Mouse (Mus musculus) skeletal muscle tissue, adult 2 months (tissue): Measurements from ENCODE around the gene Slamf6.
A peak's percentile ranks its signal among the peaks of the same experiment; 100 is the strongest.
"Not testable (repeated sequence)": the region's sequence is repeated elsewhere in the genome, so short reads cannot be mapped to it uniquely, and the experiment has no call there.

Experiments
- DNase-seq: peaks from one replicate; pipeline ENCODE4 v3.0.0-alpha.2; 2012; ENCODE audit warnings: low read depth, low spot score

The Slamf6 gene

DNA sequence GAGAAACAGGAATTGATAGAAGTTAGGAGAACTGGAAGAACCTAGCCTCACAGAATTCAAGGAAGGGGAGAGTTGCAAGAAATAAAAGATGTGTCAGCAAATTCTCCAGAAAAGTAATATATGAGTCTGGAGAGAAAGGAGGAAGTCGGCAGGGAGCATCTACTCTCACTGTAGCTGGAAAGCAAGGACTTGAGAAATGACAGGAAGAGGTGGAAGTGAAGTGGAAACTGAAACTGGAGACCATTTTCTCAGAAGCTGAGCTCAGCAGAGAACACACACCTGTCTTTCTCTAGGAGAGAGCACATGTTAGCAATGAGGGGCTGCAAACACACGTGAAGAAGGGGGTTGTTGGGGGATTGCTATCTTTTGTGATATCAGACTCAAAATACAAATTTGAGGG is 40.1 kb downstream of the Slamf6 start:
- peak; percentile 10 for DNase-seq

DNA sequence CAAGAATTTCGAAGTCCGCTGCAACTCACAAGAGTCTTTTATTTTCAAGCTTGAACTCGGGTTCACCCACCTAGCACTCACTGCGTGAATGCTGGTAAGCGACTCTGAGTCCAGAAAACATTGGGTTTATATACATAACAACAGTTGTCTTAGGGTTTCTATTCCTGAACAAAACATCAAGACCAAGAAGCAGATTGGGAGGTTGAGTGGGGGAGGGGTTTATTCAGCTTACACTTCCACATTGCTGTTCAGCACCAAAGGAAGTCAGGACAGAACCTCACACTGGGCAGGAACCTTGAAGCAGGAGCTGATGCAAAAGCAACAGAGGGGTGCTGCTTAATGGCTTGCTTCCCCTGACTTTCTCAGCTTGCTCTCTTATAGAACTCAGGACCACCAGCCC is 43.4 kb downstream of the Slamf6 start:
- DNase-seq, result no peak

DNA sequence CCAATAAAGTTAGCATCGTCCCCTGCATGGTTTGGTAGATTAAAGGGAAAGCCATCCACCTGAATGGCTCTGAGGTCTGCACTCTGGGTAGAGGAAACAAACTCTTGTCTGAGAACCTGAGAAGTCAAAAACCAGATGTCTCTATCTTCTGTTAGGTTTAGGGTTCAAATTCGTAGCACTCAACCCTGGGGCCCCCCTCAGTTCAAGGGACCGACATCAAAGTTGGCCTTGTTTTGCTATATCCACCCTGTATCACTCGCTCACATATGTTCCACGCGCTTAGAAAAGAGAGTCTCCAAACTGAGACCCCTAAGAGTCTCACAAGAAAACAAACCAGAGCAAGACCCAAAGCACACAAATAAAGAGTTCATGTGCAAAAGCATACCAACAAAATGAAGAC is 44.4 kb downstream of the Slamf6 start:
- DNase-seq, result no peak

DNA sequence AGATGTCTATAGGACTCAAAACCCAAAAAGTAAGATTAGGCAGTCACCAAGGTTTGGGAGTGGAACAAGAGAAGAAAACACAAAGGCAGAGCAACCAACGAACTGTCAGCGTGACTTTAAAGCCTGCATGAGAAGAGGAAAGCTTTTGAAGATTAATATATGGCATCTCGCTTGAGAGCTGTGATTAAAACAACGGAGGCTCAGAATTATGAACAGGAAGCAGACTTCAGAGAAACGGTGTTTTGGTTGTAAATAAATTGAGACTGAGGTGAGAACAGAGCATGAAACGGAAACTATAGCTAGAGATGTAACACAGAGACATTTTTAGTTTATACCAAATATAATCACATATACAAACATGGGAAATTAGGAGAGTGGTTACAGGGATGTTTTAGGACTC is 46.3 kb downstream of the Slamf6 start:
- DNase-seq, result no peak

DNA sequence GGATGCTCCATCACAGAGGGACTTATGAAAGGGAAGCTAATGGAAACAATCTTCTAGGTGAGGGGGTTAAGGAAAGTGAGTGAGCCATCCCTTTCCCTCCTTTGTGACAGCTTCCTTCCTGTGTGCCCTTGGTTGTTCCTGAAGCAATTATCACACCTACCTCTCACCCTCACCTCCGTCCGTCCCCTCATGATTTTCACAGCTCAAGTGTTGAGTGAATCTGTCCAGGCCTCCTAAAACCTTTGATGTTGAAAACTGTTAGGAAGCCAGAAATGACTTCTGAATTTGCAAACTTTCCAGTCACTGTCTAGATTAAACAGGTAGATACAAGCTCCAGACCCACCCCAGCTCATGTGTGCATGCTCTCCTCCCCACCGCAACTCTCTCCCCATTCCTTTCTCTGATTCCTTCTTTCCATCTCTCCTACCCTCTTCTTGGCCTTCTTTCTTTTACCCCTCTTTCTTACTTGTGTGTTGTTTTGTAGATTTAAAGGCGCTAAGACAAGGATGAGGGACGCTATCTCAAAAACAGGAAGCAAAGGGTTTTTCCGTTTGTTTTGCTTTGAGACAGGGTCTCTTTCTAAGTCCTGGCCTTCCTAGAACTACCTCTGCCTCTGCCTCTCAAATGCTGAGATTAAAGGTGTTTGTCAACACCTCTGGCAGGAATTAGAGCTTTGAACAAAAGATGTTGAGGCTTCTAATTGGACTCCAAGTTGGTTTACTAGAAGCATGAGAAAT is 48.9 kb downstream of the Slamf6 start:
- DNase-seq, result no peak

DNA sequence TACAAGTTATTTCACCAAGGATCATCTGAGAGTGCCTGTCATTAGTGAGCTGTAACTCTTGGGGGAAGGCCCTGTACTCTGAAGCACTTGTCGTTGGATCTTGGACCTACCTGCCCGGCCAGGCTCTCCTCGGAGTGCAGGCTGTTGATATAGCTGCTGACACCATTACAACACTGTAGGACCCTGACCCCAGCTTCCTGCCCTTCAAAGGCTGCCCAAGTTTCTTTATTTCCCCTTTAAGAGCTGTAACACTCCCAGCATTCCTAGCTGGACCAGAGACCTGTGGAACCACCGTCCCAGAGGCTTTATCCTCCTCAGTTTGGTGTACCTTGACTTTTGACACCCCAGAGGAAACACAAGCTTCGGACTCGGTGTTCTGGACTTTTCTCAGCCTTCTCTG is 51.9 kb downstream of the Slamf6 start:
- no peak for DNase-seq

DNA sequence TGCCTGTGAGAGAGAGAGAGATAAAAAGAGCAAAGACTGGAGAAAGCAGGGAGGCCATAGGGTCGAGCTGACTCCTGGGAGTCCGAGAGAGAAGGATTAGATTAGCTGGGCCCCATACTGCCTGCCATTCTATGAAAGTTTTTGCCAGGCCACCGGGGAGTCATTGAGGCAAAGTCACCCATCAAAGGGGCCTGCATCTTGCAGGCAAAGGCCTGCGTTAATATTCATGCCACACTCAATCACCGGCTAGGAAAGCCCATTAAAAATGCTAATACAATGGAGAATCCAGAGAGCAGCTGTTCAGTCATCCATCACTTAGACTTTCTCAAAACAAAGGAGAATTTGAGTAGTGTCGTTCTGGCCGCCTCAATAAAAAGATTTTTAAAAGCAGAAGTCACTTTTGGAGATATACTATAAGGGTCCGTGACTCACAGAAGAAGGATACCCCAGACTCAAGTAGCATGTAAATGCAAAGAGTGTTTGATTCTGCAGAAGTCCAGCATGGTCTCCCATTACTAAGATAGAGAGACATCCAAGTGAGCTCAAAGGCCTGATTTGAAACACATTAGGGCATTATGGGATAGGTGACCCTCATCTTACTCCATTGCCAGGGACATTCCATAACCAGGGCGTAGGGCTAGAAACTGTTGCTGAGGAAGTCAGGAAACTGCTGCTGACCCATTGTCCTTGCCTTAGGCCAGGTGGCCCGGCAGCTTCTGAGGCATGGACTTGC is 53.7 kb downstream of the Slamf6 start:
- DNase-seq, result no peak

DNA sequence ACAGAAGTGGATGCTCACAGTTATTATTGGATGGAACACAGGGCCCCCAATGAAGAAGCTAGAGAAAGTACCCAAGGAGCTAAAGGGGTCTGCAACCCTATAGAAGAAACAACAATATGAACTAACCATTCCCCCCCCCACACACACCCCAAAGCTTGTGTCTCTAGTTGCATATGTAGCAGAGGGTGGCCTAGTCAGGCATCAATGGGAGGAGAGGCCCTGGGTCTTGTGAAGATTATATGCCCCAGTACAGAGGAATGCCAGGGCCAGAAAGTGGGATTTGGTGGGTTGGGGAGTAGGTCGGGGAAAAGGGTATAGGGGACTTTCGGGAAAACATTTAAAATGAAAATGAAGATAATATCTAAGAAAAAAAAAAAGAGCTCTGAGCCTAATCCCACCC is 57.0 kb downstream of the Slamf6 start:
- not testable (repeated sequence) for DNase-seq

DNA sequence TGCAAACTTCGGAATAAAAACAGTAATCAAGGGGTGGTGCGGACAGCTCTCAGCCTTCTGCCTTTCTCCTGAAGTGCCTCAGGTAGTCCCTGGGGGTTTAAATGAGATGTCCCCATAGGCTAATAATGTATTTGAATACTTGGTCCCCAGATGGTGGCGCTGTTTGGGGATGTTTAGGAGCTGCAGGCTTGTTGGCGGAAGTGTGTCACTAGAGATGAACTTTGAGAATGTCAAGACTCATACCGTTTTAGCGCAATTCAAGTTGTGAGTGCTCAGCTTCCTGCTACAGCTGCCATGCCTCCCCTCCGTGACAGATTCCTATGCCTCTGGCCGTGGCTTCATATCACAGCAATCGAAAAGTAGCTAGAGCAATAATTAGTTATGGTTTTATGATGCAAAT is 58.1 kb downstream of the Slamf6 start:
- no peak for DNase-seq

DNA sequence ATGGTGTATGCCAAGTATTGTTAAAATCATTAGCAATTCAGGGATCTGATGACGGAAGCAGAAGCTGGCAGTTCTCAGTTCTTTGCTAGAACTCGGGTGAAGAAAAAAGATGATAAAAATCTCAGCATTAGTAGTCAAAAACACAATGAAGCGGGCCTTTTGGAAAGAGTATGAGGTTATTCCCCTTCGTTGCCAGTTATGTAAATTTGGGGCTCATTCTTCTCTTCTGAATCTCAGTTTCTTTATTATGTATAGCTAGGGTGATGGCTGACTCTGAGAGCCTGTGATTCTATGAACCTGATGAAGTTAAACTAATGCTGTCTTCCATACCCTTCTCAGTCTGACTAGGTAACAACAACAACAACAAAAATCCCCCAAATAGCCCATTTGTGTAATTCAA is 58.5 kb downstream of the Slamf6 start:
- no peak for DNase-seq

DNA sequence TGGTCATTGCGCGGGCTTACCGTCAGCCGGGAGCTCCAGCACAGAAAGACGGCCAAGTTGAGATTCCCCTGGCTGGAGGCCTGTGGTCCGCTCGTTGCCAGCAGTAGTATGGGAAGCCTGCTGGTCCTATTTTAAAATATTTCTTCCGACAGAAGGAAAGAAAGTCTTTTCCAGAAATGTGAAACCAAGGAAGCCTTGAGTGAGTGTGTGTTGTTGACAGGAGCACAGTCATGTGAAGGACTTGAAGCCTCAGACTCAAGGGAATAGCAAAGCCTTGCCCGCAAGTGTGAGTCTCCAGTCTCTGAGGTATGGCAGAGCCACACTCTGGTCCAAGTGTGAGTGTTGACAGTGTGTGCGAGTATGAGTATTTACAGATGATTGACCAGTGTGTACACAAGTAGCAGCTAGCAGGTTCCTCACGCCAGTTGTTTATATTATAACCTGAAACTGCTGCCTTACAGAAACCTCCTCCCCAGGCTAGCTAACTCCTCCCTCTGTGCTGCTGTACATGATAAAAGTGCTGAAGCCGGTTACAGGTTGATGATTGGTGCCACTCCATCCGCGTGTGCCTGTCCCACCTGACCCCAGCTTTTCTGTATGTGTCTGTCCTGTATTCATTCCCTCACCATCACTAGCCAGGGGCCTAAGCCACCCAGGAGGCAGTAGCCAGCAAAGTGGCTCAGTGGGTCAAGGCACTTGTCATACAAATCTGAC is 59.7 kb downstream of the Slamf6 start:
- no peak for DNase-seq

DNA sequence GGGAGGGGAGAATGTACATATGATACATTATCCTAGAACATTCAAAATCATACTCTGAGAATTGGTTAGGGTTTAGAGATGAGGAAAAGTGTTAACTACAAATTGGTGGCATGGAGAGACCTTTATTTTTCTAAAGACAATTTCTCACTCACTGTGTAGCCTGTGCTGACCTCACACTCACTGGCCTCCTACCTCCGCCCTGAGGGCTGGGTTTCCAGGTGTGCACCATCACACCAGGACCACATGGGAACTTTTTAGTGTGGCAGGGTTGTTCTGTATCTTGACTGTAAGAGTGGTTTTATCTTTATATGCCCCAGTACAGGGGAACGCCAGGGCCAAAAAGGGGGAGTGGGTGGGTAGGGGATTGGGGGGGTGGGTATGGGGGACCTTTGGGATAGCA is 60.6 kb downstream of the Slamf6 start:
- no peak for DNase-seq

DNA sequence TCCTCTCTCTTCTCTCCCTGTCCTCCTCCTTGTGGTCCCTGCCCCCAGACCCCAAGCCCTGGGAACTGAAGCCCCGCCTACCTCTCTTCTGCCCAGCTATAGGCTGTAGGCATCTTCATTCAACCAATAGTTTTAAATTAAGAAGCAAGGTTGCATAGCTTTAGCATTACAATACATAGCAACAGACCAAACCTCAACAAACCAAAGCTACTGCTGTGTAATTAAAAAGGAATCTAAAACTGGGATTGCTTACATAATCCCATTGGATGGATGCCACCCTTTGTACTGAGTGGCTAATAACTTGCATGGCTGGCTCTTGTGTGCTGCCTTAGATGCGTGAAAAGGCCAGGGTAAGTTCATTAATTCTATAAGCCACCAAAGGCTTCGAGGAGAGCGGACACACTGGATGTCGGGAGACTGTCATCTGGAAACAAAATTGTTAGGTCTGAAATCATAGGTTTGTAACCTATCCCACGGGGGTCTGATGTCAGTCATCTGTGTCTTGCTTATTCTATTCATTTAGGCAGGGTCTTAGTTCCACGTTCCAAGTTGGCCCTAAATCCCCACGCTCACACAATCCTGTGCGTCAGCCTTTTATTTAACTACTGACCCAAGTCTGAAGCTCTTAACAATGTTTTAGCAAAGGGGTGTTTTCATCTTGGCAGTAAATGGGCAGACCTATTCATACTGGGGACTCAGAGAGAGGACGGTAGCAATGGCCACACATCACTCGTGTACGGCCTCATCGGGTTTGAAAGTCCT is 62.8 kb downstream of the Slamf6 start:
- no peak for DNase-seq

DNA sequence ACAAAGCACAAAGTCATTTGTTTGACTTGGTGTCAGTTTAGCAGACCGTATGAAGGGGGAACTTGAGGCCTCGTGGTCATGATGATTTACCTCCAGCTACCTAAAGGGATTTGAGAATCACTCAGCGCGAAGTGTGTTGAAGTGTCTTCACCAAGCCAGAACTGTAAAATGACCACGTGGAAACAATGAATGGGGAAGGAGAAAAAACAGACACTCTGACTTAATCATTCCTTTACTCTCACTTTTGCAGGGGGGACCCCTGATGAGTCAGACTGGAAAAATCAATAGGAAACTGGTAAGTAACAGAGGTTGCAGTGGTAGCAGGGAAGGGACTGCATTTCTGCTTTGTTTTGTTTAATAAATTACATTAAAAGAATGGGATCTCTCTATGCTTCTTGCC is 64.9 kb downstream of the Slamf6 start:
- no peak for DNase-seq

DNA sequence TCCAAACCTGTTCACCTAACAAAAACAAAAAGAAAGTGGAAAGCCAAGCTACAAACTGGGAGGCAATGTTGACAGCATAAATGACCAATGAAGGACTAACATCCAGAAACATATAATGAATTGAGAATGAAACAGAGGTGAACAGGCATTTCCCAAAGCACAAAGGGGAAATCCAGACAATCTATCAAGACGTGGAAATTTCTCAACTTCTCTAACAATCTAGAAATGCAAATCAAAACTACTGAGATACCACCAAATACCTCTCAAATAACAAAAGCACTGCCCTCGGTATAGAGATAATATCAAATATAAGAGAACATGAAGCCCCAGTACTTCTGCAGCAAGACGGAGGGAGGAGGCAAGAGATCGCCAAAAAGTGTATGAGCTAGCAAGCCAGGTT is 65.4 kb downstream of the Slamf6 start:
- no peak for DNase-seq

DNA sequence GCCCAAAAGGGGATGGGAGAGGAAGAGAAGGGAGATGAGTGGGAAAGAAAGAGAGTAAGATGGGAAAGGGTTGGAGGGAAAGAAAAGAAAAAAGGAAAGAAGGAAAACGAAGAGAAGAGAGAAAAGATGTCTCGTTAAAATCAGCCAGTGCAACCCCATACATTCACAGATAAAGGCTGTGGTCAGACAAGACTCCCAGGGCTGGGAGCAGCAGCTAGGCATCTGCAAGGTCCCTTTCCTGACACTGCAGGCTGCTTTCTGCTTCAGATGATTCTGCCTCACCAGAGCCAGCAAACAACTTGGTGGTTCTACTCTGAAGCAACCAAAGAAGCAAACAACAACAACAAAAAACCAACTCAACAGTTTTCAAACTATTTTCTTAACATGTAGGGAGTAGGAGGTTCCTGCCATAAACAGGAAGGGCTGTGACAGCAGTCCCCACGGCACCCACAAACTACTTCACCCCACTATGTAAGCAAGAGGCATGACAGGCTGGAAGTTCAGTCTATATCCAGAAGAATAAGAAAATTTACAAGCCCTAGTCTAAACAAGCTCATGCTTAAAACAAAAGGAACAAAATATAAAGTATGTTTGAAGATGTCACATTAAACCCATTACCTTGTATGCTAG is 66.2 kb downstream of the Slamf6 start:
- DNase-seq, result no peak

DNA sequence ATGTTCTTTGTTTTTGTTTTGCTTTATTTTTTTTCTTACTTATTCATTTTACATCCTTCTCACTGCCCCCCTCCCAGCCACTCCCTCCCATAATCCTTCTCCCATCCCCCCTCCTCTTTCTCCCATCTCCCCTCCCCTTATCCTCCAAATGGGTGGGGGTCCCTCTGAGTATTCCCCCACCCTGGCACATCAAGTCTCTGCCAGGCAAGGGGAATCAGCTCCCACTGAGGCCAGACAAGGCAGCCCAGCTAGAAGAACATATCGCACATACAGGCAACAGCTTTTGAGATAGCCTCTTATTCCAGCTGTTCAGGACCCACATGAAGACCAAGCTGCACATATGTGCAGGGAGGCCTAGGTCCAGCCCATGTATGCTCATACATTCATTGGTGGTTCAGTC is 66.8 kb downstream of the Slamf6 start:
- DNase-seq, result no peak

DNA sequence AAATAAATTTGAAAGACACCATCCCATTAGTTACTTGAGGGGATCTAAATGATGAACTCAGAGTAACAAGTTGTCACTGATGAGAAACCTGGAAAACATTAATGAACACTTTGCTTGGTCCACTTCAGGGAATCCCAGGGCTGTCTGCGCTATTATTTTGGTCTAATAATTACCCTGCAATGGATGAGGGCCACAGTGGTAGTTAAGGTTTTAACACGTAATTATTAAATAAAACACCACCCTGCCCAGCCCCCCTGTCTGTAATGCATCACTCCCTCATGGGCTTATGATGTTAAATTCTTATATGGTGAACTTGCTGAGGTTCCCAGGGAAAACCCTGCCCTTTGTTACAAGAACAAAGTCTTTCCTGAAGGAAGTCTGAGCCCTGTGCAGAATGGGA is 74.6 kb downstream of the Slamf6 start:
- no peak for DNase-seq

DNA sequence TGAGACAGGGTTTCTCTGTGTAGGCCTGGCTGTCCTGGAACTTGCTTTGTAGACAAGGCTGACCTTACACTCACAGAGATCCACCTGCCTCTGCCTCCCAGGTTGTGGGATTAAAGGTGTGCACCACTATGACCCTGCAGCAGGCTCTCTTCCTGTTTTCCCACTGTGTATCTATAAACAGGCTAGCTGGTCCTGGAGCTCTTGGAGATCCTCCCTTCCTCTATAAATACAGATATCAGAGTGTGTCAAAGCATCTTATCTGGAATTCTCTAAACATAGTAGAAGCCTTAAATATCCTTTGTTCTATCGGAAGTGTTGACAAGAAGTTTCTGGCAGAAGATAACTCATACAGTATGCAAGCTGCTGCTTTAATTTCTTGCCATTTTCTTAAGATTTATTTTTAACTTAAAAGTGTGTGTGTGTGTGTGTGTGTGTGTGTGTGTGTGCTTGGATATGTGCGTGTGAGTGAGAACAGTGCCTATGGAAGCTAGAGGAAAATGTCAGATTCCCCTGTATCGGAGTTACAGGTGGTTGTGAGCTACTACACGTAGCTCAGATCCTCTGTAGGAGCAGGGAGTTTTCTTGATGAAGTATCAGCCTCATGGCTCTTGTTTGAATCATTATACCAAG is 75.7 kb downstream of the Slamf6 start:
- no peak for DNase-seq

DNA sequence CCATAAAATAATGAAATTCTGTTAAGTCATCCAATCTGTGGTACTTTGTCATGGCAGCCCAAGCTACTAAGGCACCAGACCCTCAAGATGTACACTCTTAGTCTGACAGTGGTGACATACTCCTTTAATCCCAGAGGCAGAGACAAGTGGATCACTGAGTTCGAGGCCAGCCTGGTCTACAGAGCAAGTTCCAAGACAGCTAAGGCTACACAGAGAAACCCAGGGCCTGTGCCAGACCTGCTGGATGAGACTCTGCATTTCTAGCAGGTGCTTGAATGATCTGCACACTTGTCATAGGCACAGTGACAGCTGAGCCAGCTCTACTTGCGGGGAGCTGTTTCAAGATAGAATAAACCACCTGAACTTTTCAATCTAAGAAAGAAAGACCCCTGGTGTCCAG is 77.2 kb downstream of the Slamf6 start:
- DNase-seq, result no peak
